Mouse (Mus musculus) CH12.LX (cell line): ENCODE data around the gene Gramd1a. TPM values are rescaled to one million over a fixed set of nuclear protein-coding genes. Genes with fewer than 3 reads are reported as not detected.

Source experiments
- DNase-seq: peaks from one replicate; pipeline ENCODE4 v3.0.0-alpha.2; 2013; ENCODE audit errors: extremely low read depth
- H3K27ac ChIP-seq: 2 replicates; pipeline ENCODE4 v1.5.1; 2012; ENCODE audit warnings: low read depth, mild to moderate bottlenecking, control low read depth, moderate library complexity; ENCODE audit not compliant: insufficient read depth
- H3K27me3 ChIP-seq: replicated peaks from 2 replicates; pipeline ENCODE3; 2012; ENCODE audit warnings: inconsistent platforms
- H3K36me3 ChIP-seq, 2 experiments: replicated peaks in 1 of 2; 2 replicates each; pipeline versions ENCODE3 to v1.6.1; 2012; ENCODE audit warnings: inconsistent platforms in 1 of 2, low read length in 1 of 2, mild to moderate bottlenecking in 1 of 2, mixed read lengths in 1 of 2, moderate library complexity in 1 of 2; ENCODE audit not compliant: control insufficient read depth in 1 of 2, insufficient read depth in 1 of 2
- H3K4me1 ChIP-seq, 2 experiments: 2 replicates each; pipeline ENCODE4 v1.6.1; 2012; ENCODE audit warnings: inconsistent platforms in 1 of 2, moderate library complexity in 1 of 2; ENCODE audit not compliant: insufficient read depth in 2 of 2, control insufficient read depth in 1 of 2
- H3K4me2 ChIP-seq: 2 replicates; pipeline ENCODE4 v1.6.1; 2012; ENCODE audit warnings: low read depth, mild to moderate bottlenecking, control low read depth; ENCODE audit not compliant: poor library complexity, insufficient read depth, severe bottlenecking
- H3K4me3 ChIP-seq, 3 experiments: fragments of 150-350 bp in 1 of 3; sonication (generic) in 1 of 3; replicated peaks in 1 of 3; 2 replicates each; pipeline versions ENCODE3 to v1.5.1; 2011 to 2012; ENCODE audit warnings: low read depth in 2 of 3, low read length in 2 of 3, mild to moderate bottlenecking in 2 of 3, moderate library complexity in 2 of 3, control low read depth in 1 of 3, improper control_type of control experiment in 1 of 3, inconsistent platforms in 1 of 3, mixed read lengths in 1 of 3; ENCODE audit not compliant: poor library complexity in 1 of 3
- H3K79me2 ChIP-seq: replicated peaks from 2 replicates; pipeline ENCODE4 v1.6.1; 2012; ENCODE audit warnings: mild to moderate bottlenecking, moderate library complexity; ENCODE audit not compliant: control insufficient read depth, poor library complexity, insufficient read depth, severe bottlenecking; ENCODE audit errors: extremely low read depth
- H3K9ac ChIP-seq: 2 replicates; pipeline ENCODE4 v1.6.1; 2012; ENCODE audit warnings: low read depth, mild to moderate bottlenecking, control low read depth, moderate library complexity; ENCODE audit not compliant: insufficient read depth
- H3K9me3 ChIP-seq: replicated peaks from 2 replicates; pipeline ENCODE3; 2012; ENCODE audit warnings: low read length, inconsistent platforms, mixed read lengths
- BHLHE40 ChIP-seq: IDR thresholded peaks from 2 replicates; pipeline ENCODE4 v1.6.1; 2011; ENCODE audit warnings: mild to moderate bottlenecking, low read depth, low read length, improper control_type of control experiment
- CHD1 ChIP-seq: IDR thresholded peaks from 2 replicates; pipeline ENCODE4 v1.6.1; 2012; ENCODE audit warnings: low read depth, low read length, improper control_type of control experiment, inconsistent platforms
- CTCF ChIP-seq, 2 experiments: IDR thresholded peaks in 1 of 2; conservative IDR thresholded peaks in 1 of 2; 2 replicates each; pipeline ENCODE4 v1.5.1; 2011 to 2012; ENCODE audit warnings: low read depth in 2 of 2, low read length in 2 of 2, improper control_type of control experiment in 1 of 2, inconsistent platforms in 1 of 2, mild to moderate bottlenecking in 1 of 2, moderate library complexity in 1 of 2
- EP300 ChIP-seq: IDR thresholded peaks from 2 replicates; pipeline ENCODE4 v1.6.1; 2011; ENCODE audit warnings: low read length, improper control_type of control experiment
- ETS1 ChIP-seq: conservative IDR thresholded peaks from 2 replicates; pipeline ENCODE4 v1.6.1; 2012; ENCODE audit warnings: low read depth, mild to moderate bottlenecking, inconsistent platforms, low read length, improper control_type of control experiment, moderate library complexity
- HCFC1 ChIP-seq: IDR thresholded peaks from 2 replicates; pipeline ENCODE4 v1.6.1; 2012; ENCODE audit warnings: low read depth, mild to moderate bottlenecking, inconsistent platforms, low read length, improper control_type of control experiment
- JUND ChIP-seq: conservative IDR thresholded peaks from 2 replicates; pipeline ENCODE4 v1.6.1; 2011; ENCODE audit warnings: low read depth, low read length, improper control_type of control experiment
- MAFK ChIP-seq: IDR thresholded peaks from 2 replicates; pipeline ENCODE4 v1.6.1; 2011; ENCODE audit warnings: low read length, improper control_type of control experiment; ENCODE audit not compliant: insufficient replicate concordance
- MAX ChIP-seq: IDR thresholded peaks from 2 replicates; pipeline ENCODE4 v1.6.1; 2011; ENCODE audit warnings: low read length, improper control_type of control experiment
- MAZ ChIP-seq: IDR thresholded peaks from 2 replicates; pipeline ENCODE4 v1.6.1; 2012; ENCODE audit warnings: low read depth, mild to moderate bottlenecking, inconsistent platforms, low read length, improper control_type of control experiment, moderate library complexity
- MEF2A ChIP-seq: IDR thresholded peaks from 2 replicates; pipeline ENCODE4 v1.6.1; 2014; ENCODE audit warnings: low read depth, mild to moderate bottlenecking, inconsistent platforms, low read length, improper control_type of control experiment, borderline replicate concordance
- MXI1 ChIP-seq: IDR thresholded peaks from 2 replicates; pipeline ENCODE4 v1.6.1; 2011; ENCODE audit warnings: mild to moderate bottlenecking, low read depth, low read length, improper control_type of control experiment
- MYC ChIP-seq: IDR thresholded peaks from 2 replicates; pipeline ENCODE4 v1.6.1; 2011; ENCODE audit warnings: low read depth, mild to moderate bottlenecking, improper control_type of control experiment, low read length
- POLR2A ChIP-seq: IDR thresholded peaks from 2 replicates; pipeline ENCODE4 v1.6.1; 2011; ENCODE audit warnings: low read depth, mild to moderate bottlenecking, improper control_type of control experiment, low read length
- POLR2AphosphoS2 ChIP-seq: IDR thresholded peaks from 2 replicates; pipeline ENCODE4 v1.6.1; 2011; ENCODE audit warnings: low read depth, low read length, improper control_type of control experiment
- RCOR1 ChIP-seq: conservative IDR thresholded peaks from 2 replicates; pipeline ENCODE4 v1.6.1; 2012; ENCODE audit warnings: low read depth, mild to moderate bottlenecking, inconsistent platforms, low read length, improper control_type of control experiment
- SIN3A ChIP-seq: IDR thresholded peaks from 2 replicates; pipeline ENCODE4 v1.6.1; 2012; ENCODE audit warnings: low read length, improper control_type of control experiment, inconsistent platforms
- TBP ChIP-seq: conservative IDR thresholded peaks from 2 replicates; pipeline ENCODE4 v1.6.1; 2011; ENCODE audit warnings: low read depth, low read length, improper control_type of control experiment
- TCF12 ChIP-seq: IDR thresholded peaks from 2 replicates; pipeline ENCODE4 v1.6.1; 2014; ENCODE audit warnings: low read depth, mild to moderate bottlenecking, inconsistent platforms, low read length, improper control_type of control experiment
- UBTF ChIP-seq: IDR thresholded peaks from 2 replicates; pipeline ENCODE4 v1.6.1; 2012; ENCODE audit warnings: low read depth, mild to moderate bottlenecking, inconsistent platforms, low read length, improper control_type of control experiment, moderate library complexity
- ZNF384 ChIP-seq: IDR thresholded peaks from 2 replicates; pipeline ENCODE4 v1.6.1; 2012; ENCODE audit warnings: low read depth, low read length, improper control_type of control experiment, inconsistent platforms
- dilution Hi-C: fragments of 300-500 bp; cut with MboI; formaldehyde crosslinking; loops from 2 replicates; pipeline ENCODE4 v1.14.3; 2020; ENCODE audit warnings: low sequenced_read_pairs; ENCODE audit not compliant: extremely low pct_unique_long_range_greater_than_20kb, extremely low pct_ligation_motif_present
- in situ Hi-C: fragments of 300-500 bp; cut with MboI; formaldehyde crosslinking; loops from 3 replicates; pipeline ENCODE4 v1.14.3; 2019; ENCODE audit warnings: low sequenced_read_pairs, low pct_ligation_motif_present, low pct_unique_long_range_greater_than_20kb, mixed read lengths
- polyA plus RNA-seq: library from polyadenylated mRNA; unstranded; fragments of >175 nt; gene quantifications from 2 replicates; pipeline ENCODE4 v1.2.1, GENCODE M21; 2012; ENCODE audit warnings: low read depth; ENCODE audit not compliant: insufficient read length
- total RNA-seq, 2 experiments: library from RNA; depleted of rRNA; stranded (reverse); fragments of 300-350 nt in 1 of 2; fragments of >200 nt in 1 of 2; gene quantifications; 2 replicates each; pipeline ENCODE4 v1.2.3; 2012 to 2014

The Gramd1a gene
- total and polyA plus RNA-seq, 3 experiments, result 49.5 to 90.7 (median 86.0) TPM

DNA sequence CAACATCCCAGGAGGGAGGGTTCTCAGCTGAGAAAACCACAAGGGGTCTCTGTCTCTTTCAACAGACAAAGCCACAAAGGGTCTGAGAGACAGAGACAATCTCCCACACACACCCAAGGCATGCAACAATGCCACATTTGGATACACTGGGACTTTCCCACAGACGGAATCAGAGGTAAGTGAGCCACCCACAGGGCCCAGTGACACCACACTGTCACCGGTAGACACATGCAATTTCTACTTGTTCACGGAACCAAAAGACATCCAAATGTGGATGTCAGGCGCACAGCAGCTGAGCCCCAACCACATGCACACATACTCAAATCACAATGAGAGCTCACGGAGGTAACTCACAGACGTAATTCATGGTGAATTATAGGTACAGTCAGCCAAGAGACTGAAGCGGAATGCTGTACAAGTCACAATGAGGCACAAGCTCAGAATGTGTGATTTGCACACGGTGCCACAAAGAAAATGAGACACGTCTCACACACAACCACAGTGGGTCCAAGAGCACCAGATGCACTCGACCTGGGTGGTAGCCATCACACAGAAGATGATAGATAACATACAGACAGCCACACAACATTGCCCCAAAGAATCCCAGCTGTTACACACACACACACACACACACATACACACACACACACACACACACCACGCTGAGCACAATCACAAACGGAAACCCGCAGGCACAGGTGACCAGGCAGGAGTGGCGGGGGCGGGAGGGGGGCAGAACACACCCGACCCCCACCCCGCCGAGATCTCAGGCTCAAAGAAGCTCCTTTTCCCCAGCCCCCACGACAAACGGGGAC lies 5.7 kb downstream of the Gramd1a start:
- Histone ChIP-seq H3K79me2 (peaks cover 55% of the 10 kb centered on the region), H3K27me3 (no peaks in the 10 kb centered on the region), H3K4me3 (peak overlapping the region; percentile 82 to 97 (median 96)), H3K36me3 (peaks cover 17 to 44% of the 10 kb centered on the region in 2 experiments), H3K9ac (peak overlapping the region; percentile 85), H3K4me2 (peak overlapping the region; percentile 58), H3K9me3 (peaks cover 5% of the 10 kb centered on the region), H3K27ac (peak overlapping the region; percentile 89), H3K4me1 (peaks cover 19 to 46% of the 10 kb centered on the region in 2 experiments)
- in situ Hi-C loops, result no loop called here
- TF ChIP-seq BHLHE40, result peak; percentile 91
- peak; percentile 36; the same call in 1 of the 2 replicates for TF ChIP-seq MAZ
- no peak for TF ChIP-seq ZNF384
- peak; percentile 35; the same call in 1 of the 2 replicates for TF ChIP-seq HCFC1
- TF ChIP-seq MYC, result peak; percentile 71; the same call in 1 of the 2 replicates
- TF ChIP-seq CTCF (conservative IDR thresholded peaks at IDR 0.05 in 1 of 2, IDR thresholded peaks at IDR 0.05 in 1 of 2; ENCODE audit: low read depth in 2 of 2, low read length in 2 of 2), result no peak
- 0 out of 2 replicates have a peak, but pooled peaks have one; percentile 35 for TF ChIP-seq EP300
- TF ChIP-seq TBP, result 0 out of 2 replicates have a peak, but pooled peaks have one; percentile 36
- peak; percentile 42; the same call in 1 of the 2 replicates for TF ChIP-seq POLR2A
- TF ChIP-seq MAX, result peak; percentile 79
- peak; percentile 92 for TF ChIP-seq MXI1
- peak; percentile 94 for TF ChIP-seq SIN3A
- peak; percentile 85 for TF ChIP-seq ETS1
- TF ChIP-seq JUND, result no peak
- peak; percentile 69 for TF ChIP-seq MEF2A
- no peak for TF ChIP-seq MAFK
- 0 out of 2 replicates have a peak, but pooled peaks have one; percentile 21 for TF ChIP-seq TCF12
- peak; percentile 64; the same call in 1 of the 2 replicates for TF ChIP-seq RCOR1
- TF ChIP-seq UBTF, result 0 out of 2 replicates have a peak, but pooled peaks have one; percentile 62
- DNase-seq, result peak; percentile 76
- dilution Hi-C loops, result no loop called here

DNA sequence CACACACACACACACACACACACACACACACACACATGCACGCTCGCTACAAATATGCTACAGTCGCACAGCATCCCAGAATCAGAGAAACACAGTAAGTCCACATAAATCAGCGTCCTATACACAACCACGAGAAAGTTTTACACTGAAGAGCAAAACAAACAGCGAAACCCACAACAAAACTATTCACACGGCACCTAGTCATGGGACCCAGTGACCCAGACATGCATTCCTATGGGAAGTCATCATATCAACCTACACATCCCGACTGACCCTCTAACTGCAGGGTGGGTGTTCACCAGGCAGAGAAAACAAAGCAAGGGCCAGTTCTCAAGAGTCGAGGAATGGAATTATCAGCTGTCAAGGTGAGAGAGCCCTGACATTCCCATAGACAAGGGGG lies 6.4 kb downstream of the Gramd1a start:
- no peak for DNase-seq
- peaks cover 59% of the 10 kb centered on the region for H3K79me2 ChIP-seq
- peaks cover 19 to 40% of the 10 kb centered on the region in 2 experiments for H3K4me1 ChIP-seq
- H3K9ac ChIP-seq, result peak overlapping the region; percentile 11; the same call in 1 of the 2 replicates
- peaks cover 18 to 44% of the 10 kb centered on the region in 2 experiments for H3K36me3 ChIP-seq
- in situ Hi-C loops (no loop called here), dilution Hi-C loops (no loop called here)
- H3K27ac ChIP-seq, result peak overlapping the region; percentile 89
- peak overlapping the region; percentile 58 for H3K4me2 ChIP-seq
- H3K9me3 ChIP-seq, result peaks cover 5% of the 10 kb centered on the region
- TF ChIP-seq MAZ (no peak), SIN3A (no peak; the same call in 1 of the 2 replicates), ZNF384 (no peak), POLR2AphosphoS2 (no peak), MAX (no peak), UBTF (0 out of 2 replicates have a peak, but pooled peaks have one; percentile 4), CHD1 (0 out of 2 replicates have a peak, but pooled peaks have one; percentile 36)
- TF ChIP-seq, all 38 proteins: peak for 2
- Histone ChIP-seq H3K27me3 (no peaks in the 10 kb centered on the region), H3K4me3 (peak overlapping the region; percentile 82 to 97 (median 96))
